Mouse (Mus musculus) G1E (cell line): Measurements from ENCODE around the gene Nup210.

ENCODE experiments used
- CTCF ChIP-seq: IDR thresholded peaks from 2 replicates; pipeline ENCODE4 v1.5.1; 2012; ENCODE audit warnings: low read depth, low read length, inconsistent platforms, mixed read lengths
- GATA2 ChIP-seq: IDR thresholded peaks from 2 replicates; pipeline ENCODE4 v1.6.1; 2012; ENCODE audit warnings: low read depth, low read length, inconsistent platforms, borderline replicate concordance

DNA sequence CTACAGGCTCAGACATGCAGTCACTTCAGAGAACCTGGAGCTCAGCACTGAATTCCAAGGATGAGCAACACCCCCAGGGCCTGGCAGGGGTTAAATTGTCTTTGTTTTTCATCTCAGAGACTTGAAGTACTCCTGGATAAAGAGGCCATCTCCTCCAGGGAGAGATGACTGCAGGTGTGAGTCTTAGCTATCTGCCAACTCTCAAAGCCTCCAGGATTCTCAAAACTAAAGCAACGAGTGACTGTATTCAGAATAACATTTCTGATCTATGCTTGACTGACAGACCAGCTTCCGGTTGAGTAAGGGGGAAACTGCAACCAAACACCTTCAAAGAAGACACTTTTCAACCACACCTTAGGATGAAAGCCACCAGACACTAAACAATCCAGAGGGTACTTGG lies 1.9 kb downstream of the Nup210 start:
- TF ChIP-seq CTCF (no peak), GATA2 (no peak)
